Mouse (Mus musculus) cerebellum, adult 8-10 months (tissue): ENCODE data around the gene Paqr7.
A peak's percentile ranks its signal among the peaks of the same experiment; 100 is the strongest.

Source experiments
- DNase-seq: peaks from one replicate; pipeline ENCODE4 v3.0.0; 2022

Paqr7 gene

GRCm38 (mm10) chr4:134496595-134497210, at the start of gene Paqr7:
Gene Paqr7, plus strand, starts transcription at chr4:134496697.
- DNase-seq: peak; percentile 83

DNA sequence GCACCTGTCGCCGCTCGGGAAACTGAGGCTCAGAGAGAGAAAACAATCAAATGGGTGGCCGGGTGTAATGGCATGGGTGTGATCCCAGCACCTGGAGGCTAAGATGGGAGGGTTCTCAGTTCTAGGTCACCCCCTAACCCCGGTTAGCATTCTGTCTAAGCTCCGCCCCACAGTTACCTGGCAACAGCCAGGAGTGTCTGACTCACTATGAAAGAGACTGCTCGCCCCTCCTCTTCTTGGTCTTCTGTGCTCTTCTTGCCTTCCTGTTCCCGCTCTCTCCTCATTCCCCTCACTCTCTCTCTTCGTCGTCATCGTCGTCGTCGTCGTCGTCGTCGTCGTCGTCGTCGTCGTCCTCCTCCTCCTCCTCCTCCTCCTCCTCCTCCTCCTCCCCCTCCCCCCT, 48.5 kb upstream of the Paqr7 start:
- no peak for DNase-seq

- peak; percentile 79 for DNase-seq
Observed at GRCm38 (mm10) chr4:134449595-134450391, 46.7 kb upstream of the Paqr7 start.

DNA sequence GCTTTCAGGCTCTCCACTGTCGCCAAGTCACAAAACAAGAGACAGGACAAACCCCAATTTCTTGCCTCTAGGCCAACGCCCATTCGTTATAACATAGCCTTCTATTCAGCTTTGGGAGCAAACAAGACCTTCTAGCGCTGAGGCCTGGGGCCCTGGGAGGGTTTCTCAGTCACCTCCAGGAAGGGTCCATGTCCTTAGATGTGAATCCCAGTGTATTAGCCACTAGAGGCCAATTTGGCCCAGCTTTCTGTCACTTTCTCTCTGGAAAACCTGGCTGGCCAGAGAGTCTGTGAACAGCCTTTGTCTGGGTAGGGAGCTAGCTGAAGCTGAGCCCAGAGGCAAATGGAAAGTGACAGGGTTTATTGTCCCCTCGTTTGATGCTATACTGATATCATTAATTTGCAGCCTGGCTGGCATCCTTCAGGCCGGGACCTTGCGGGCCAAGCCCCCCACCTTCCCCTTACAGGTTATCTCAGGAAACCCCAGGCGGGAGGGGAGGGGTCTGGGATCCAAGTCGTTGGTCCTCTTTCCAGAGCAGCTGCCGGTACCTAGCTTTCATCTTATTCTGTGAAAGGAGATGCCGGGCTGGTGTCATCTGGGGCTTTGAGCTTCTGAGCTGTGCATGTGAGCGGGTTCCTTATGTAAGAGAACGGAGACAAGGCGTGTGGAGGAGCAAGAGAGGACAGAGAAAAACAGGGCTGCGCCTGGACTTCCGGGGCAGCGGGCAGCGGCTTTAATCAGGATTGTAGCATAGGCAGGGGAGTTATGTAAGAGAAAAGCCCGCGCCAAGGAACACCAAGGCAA, 45.9 kb upstream of the Paqr7 start:
- DNase-seq: peak; percentile 69

GRCm38 (mm10) chr4:134451484-134451883, 45.0 kb upstream of the Paqr7 start:
- no peak for DNase-seq

GRCm38 (mm10) chr4:134453619-134454400, 42.7 kb upstream of the Paqr7 start:
- peak; percentile 61 for DNase-seq

DNA sequence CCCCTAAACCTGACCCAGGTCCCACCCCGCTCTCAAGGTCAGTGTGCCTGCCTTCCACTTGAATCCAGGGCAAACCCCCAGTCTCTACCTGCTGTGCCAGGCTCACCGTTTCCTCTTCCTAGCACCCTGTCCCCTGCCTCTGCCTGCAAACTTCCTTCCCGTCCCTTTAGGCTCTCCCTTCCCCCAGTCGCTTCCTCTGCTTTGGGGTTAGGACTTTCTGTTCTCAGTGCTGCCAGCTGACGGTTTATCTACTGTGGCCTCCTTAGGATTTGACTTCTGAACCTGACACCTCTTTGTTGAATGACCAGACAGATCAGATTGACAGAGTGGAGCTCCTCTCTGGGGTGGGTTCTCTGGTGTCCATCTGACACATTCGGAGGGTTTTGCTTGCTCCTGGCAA, 41.2 kb upstream of the Paqr7 start:
- DNase-seq: no peak

GRCm38 (mm10) chr4:134457130-134457825, 39.2 kb upstream of the Paqr7 start:
- no peak for DNase-seq

DNA sequence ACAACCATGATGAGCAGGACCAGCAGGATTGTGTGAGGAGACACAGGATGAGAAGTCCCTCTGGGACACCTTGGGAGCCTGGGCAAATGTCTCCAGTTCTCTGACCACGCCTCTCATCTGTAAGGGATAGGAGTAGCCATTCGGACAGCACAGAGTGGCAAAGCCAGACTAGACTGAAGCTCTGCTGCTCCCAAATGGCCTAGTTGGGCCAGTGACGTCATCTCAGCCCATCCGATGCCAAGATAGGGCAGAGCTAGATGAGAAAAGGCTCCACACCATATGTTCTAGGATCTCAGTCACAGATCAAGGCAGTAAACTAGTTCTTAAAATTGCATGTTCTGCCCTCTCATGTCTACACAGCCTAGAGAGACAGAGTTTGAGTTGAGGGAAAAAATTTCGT, 37.6 kb upstream of the Paqr7 start:
- peak; percentile 91 for DNase-seq

GRCm38 (mm10) chr4:134460277-134460676, 36.2 kb upstream of the Paqr7 start:
- no peak for DNase-seq

DNA sequence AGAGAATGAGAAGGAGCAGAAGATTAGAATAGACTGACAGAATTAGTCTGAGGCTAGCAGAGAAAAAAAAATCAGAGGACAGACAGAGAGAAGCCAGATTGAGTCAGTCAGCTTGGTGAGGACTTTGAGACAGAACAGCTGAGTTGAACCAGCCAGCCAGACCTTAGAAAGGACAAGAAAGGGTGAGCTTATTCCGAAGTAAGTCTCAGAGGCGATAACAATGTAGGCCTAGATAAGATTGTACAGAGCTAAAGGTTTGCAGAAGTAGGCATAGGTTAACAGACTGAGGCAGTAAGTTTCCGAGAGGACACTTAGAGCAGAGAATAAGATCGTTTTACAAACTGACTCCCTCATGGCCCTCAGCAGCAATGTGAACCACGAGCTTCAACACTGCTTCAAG, 35.2 kb upstream of the Paqr7 start:
- no peak for DNase-seq

DNA sequence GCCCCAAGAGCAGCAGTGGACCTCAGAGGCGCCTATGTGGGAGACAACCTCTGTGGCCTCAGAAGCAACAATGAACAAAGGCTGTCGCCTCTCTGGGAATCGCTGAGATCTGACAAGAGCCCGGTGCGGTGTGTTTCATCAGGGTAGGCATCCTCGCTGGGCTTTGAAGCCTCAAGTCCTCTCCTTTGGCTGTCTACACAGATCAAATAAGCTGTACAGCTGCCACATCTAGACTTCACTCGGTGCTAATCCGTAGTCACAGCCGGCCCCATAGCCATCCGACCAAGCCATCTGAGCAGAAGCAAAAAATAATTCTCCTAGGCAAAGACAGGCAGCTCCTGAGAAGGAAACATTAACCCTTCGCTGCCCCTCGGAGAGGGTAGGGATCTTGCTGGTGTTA, 30.7 kb upstream of the Paqr7 start:
- DNase-seq: no peak

- DNase-seq: no peak
Observed at GRCm38 (mm10) chr4:134466381-134467262, 29.9 kb upstream of the Paqr7 start.

- DNase-seq: peak; percentile 58
Observed at GRCm38 (mm10) chr4:134467435-134468214, 28.9 kb upstream of the Paqr7 start.

GRCm38 (mm10) chr4:134468215-134468575, 28.3 kb upstream of the Paqr7 start, which contains the start of gene Stmn1:
Gene Stmn1, plus strand, starts transcription at chr4:134468320.
- DNase-seq: peak; percentile 96

- peak; percentile 94 for DNase-seq
Observed at GRCm38 (mm10) chr4:134468578-134469266, 27.8 kb upstream of the Paqr7 start.

DNA sequence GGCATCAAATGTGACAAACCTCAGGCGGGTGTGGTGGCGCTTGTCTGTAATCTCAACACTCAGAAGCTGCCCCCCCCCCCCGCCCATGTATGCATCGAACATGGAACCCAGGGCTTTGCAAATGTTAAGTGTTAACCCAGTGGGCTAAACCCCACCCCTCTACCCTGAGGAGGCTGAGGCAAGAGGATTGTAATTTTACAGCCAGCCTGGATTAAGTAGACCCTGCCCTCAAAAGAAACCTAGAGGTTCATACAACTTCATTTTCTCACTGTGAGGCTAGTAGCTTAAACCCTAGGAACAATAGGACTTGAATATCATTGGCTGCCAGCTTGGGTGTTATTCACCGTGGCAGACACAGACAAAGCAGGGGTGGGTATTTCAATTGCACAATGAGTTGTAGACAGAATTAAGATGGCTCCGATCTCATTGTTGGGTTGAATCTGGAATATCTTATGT, 27.1 kb upstream of the Paqr7 start:
- no peak for DNase-seq

GRCm38 (mm10) chr4:134469985-134470384, 26.5 kb upstream of the Paqr7 start:
- no peak for DNase-seq

DNA sequence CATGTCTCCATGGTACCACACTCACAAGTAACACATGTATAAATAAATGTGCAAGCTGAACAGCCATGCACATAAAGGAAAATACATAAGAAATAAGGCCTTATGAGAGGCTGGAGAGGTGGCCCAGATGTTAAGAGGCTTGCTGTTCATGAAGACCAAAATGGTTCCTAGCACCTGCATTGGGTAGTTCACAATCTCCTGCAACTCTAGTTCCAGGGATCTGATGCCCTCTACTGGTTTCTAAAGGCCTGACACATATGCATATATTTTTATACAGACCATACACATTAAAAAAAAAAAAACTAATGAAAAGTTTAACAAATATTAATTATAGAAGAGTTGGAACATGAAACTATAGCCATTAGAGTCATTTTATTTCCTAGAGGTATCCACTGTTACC, 25.0 kb upstream of the Paqr7 start:
- no peak for DNase-seq

DNA sequence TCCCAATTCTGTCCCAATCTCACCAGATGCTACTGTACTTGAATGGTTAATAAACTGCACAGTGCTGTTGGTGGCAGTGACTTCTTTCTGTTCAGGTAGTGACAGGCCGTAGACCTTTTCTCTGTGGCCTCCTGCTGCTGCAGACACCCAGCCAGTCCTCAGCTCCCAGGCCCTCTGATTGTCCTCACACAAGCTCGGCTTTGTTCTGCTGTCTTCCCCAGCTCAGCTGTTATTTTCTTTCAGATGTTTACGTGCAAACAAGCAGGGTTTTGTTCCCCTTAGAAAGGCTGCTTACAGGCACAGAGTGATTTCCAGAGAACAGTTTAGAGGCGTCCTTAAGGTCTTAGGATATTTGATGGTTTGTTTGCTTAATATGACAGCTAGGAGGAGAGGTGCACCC, 22.7 kb upstream of the Paqr7 start:
- DNase-seq: no peak
